Mouse (Mus musculus) bone marrow, adult 2 months (tissue): ENCODE data around the gene Pald1.

Experiments
- CTCF ChIP-seq: fragments of 200-500 bp; IDR thresholded peaks from 2 replicates; pipeline ENCODE4 v1.5.1; 2011; ENCODE audit warnings: low read length, control low read depth; ENCODE audit not compliant: control insufficient read depth, insufficient read depth
- POLR2A ChIP-seq: fragments of 200-500 bp; IDR thresholded peaks from 2 replicates; pipeline ENCODE4 v1.6.1; 2011; ENCODE audit warnings: low read depth, mild to moderate bottlenecking, control low read depth, low read length, borderline replicate concordance; ENCODE audit not compliant: control insufficient read depth

DNA sequence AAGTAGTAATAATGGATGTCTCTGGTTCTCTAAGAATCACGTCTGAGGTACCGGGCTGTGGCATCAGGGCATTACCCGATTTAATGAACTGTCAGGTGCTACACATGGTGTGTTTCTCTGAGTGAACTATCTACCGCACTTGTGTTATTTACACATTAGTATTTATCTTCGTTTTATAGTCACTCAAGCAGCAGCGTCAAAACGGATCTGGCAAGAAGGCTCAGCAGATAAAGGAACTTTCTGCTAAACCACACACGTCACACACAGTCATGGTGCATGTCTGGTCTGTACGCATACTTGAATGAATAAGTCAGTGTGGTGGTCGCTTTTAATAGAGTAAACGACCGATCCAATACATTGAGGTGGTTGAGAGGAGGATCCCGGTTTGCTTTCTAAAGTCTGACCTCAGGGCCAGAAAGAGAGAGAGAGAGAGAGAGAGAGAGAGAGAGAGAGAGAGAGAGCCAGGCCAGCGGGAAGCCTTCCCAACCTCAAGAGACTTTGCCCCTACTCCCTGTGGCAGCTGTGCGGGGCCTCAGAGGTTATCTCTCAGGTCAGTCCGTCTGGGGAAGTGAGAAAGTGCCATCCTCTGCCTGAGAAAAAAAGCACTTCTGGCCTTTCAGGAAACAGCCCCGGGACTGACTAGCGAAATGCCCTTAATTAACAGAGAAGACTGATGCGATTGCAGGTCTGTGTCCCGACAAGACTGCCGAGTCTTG lies 29.7 kb upstream of the Pald1 start:
- TF ChIP-seq CTCF (no peak), POLR2A (no peak)
